Mouse (Mus musculus) embryonic facial prominence, embryonic 15.5 days (tissue): ENCODE measurements around the gene Ankrd28. TPM values are rescaled to one million over a fixed set of nuclear protein-coding genes. Genes with fewer than 3 reads are reported as not detected.
A peak's percentile ranks its signal among the peaks of the same experiment; 100 is the strongest.

Source experiments
- ATAC-seq: fragments of 200-750 bp; cut with Nextera tagmentation; 2 replicates; pipeline ENCODE4 v1.8.0; 2017; ENCODE audit warnings: low read depth, moderate TSS enrichment; ENCODE audit not compliant: insufficient number of reproducible peaks, low FRiP score, low TSS enrichment
- H3K27ac ChIP-seq: fragments of 300-500 bp; sonication (generic); replicated peaks from 2 replicates; pipeline ENCODE4 v1.5.1; 2015; ENCODE audit warnings: mild to moderate bottlenecking, inconsistent platforms
- H3K27me3 ChIP-seq: fragments of 300-500 bp; sonication (generic); 2 replicates; pipeline ENCODE4 v1.6.1; 2015; ENCODE audit warnings: inconsistent platforms
- H3K36me3 ChIP-seq: fragments of 300-500 bp; sonication (generic); 2 replicates; pipeline ENCODE4 v1.6.1; 2015; ENCODE audit warnings: mild to moderate bottlenecking, inconsistent platforms
- H3K4me1 ChIP-seq: fragments of 300-500 bp; sonication (generic); 2 replicates; pipeline ENCODE4 v1.6.1; 2015; ENCODE audit warnings: inconsistent platforms
- H3K4me2 ChIP-seq: fragments of 300-500 bp; sonication (generic); replicated peaks from 2 replicates; pipeline ENCODE4 v1.6.1; 2015; ENCODE audit warnings: mild to moderate bottlenecking, inconsistent platforms
- H3K4me3 ChIP-seq: fragments of 300-500 bp; sonication (generic); replicated peaks from 2 replicates; pipeline ENCODE4 v1.5.1; 2015; ENCODE audit warnings: mild to moderate bottlenecking, inconsistent platforms
- H3K9ac ChIP-seq: fragments of 300-500 bp; sonication (generic); 2 replicates; pipeline ENCODE4 v1.6.1; 2015; ENCODE audit warnings: inconsistent platforms
- H3K9me3 ChIP-seq: fragments of 300-500 bp; sonication (generic); replicated peaks from 2 replicates; pipeline ENCODE4 v1.6.1; 2016; ENCODE audit warnings: inconsistent platforms
- WGBS: fragments of 180-500 bp; shearing (Covaris S2); methylation state at CpG from one replicate; pipeline ENCODE4 v1.1.7; 2015; 5-methylcytosine and 5-hydroxymethylcytosine counted together
- polyA plus RNA-seq: library from polyadenylated mRNA; unstranded; fragments of >200 nt; fragmentation: Nextera tagmentation; extraction: Ambion mirVana; gene quantifications from 2 replicates; pipeline ENCODE4 v1.2.1, GENCODE M21; 2015

Gene Ankrd28
- polyA plus RNA-seq, 1 experiment from 2014 or later, result 8.6 TPM

DNA sequence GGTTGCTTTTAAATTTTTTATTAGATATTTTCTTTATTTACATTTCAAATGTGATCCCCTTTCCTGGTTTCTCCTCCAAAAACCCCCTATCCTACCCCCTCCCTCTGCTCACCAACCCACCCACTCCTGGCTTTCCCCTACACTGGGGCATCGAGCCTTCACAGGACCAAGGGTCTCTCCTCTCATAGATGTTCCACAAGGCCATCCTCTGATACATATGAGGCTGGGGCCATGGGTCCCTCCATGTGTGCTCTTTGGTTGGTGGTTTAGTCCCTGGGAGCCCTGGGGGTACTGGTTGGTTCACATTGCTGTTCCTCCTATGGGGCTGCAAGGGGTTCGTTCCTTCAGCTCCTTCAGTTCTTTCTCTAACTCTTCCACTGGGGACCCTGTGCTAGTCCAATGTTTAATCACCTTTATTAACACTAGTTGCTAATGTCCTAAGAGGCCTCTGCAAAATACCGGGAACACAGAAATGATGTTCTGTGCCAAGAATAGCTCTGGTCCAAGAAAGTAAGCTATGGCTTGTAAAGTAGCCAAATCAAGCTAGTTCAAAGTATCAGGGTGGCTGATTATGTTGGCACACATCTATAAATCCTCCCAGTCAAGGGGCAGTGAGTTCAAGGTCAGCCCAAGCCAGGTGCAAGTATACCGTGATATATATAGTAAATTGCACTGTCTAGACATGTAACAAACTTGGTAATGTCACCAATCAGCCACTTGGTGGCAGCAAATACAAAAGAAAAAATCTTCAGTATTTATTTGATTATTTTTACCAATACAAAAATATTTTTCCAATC lies 36.3 kb downstream of the Ankrd28 start:
- Histone ChIP-seq H3K4me1 (peaks cover 8% of the 10 kb centered on the region; the same call in 1 of the 2 replicates), H3K4me3 (no peak overlapping the region), H3K36me3 (no peaks in the 10 kb centered on the region), H3K27ac (no peak overlapping the region), H3K4me2 (no peak overlapping the region), H3K9ac (no peak overlapping the region), H3K27me3 (no peaks in the 10 kb centered on the region), H3K9me3 (no peaks in the 10 kb centered on the region)
- peak; percentile 76 for ATAC-seq
- WGBS, result 55% methylated on average over 4 of the region's 4 CpGs

DNA sequence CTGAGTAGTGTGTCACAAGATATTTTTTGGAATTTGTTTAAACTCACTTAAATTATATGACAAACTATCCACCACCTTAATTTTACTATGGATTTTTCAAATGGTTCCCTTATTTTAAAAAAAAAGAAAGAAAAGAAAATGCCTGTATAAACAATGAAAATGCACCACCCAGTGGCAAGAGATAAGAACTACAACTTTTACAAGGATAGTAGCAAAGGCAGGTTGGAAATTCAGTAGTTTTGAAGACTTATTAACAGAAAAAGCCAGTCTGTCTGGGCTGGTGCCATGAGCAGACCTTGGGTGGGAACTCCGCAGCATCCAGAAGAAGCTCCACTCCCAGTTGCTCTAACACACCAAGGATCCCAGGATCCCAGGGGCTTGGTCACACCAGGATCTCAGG lies 39.7 kb downstream of the Ankrd28 start:
- no peaks in the 10 kb centered on the region for H3K27me3 ChIP-seq
- no peaks in the 10 kb centered on the region for H3K9me3 ChIP-seq
- H3K27ac ChIP-seq, result no peak overlapping the region
- 41% methylated on average over 1 of the region's 1 CpGs for WGBS
- H3K4me2 ChIP-seq, result no peak overlapping the region
- no peak overlapping the region for H3K9ac ChIP-seq
- H3K4me3 ChIP-seq, result no peak overlapping the region
- 0 out of 2 replicates have a peak, but pooled peaks cover 8% of the 10 kb centered on the region for H3K4me1 ChIP-seq
- H3K36me3 ChIP-seq, result no peaks in the 10 kb centered on the region
- ATAC-seq, result no peak

DNA sequence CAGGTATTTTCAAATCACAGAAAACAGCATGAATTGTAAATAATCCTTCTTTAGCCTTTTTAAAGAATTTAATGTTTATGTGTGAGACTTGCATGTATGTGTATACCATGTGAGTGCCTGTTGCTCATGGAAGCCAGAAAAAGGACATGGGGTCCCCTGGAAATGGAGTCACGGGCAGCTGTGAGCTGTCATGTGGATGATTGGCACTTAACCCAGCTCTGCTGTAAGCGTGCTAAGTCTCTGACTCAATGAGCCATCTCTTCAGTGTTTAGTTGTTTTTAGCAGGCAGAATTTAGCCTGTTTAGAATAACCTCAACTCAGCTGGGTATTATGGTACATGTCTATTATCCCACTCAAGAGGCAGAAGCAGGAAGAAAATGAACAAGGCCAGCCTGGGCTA lies 43.5 kb downstream of the Ankrd28 start:
- Histone ChIP-seq H3K4me3 (no peak overlapping the region), H3K36me3 (no peaks in the 10 kb centered on the region), H3K9ac (no peak overlapping the region), H3K27me3 (no peaks in the 10 kb centered on the region), H3K27ac (peak overlapping the region; percentile 52; the same call in 1 of the 2 replicates), H3K4me2 (no peak overlapping the region), H3K9me3 (no peaks in the 10 kb centered on the region), H3K4me1 (0 out of 2 replicates have a peak, but pooled peaks cover 3% of the 10 kb centered on the region)
- WGBS, result 23% methylated on average over 2 of the region's 2 CpGs
- no peak for ATAC-seq

DNA sequence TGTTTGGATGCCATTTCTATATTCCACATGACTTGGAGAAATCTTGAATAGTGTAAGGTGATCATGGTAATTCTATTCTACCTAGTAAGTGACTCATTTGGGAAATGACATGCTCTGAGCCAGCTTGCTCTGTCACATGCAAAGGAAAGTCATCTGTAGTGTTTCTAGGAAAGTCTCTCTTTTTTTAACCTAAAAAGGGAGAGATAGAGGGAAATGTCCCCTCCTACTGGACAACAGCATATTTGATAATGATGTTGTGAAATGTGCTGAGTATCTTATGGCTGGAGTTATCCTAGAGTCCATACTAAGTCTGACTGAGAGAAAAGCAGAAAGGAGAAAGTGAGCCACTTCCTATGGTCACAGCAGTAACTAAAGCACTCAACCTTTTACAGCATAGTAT lies 44.8 kb downstream of the Ankrd28 start:
- H3K9ac ChIP-seq, result no peak overlapping the region
- no peak overlapping the region for H3K4me3 ChIP-seq
- H3K4me1 ChIP-seq, result 0 out of 2 replicates have a peak, but pooled peaks cover 3% of the 10 kb centered on the region
- H3K36me3 ChIP-seq, result no peaks in the 10 kb centered on the region
- H3K27me3 ChIP-seq, result no peaks in the 10 kb centered on the region
- no peak overlapping the region for H3K4me2 ChIP-seq
- H3K9me3 ChIP-seq, result no peaks in the 10 kb centered on the region
- H3K27ac ChIP-seq, result no peak overlapping the region
- no peak for ATAC-seq

GRCm38 (mm10) chr14:31784975-31785374 lies 45.5 kb downstream of the Ankrd28 start:
- Histone ChIP-seq H3K27me3 (no peaks in the 10 kb centered on the region), H3K36me3 (no peaks in the 10 kb centered on the region), H3K9me3 (no peaks in the 10 kb centered on the region), H3K4me1 (0 out of 2 replicates have a peak, but pooled peaks cover 3% of the 10 kb centered on the region), H3K27ac (no peak overlapping the region), H3K9ac (no peak overlapping the region), H3K4me2 (no peak overlapping the region), H3K4me3 (no peak overlapping the region)
- WGBS, result 87% methylated on average over 5 of the region's 5 CpGs
- no peak for ATAC-seq

DNA sequence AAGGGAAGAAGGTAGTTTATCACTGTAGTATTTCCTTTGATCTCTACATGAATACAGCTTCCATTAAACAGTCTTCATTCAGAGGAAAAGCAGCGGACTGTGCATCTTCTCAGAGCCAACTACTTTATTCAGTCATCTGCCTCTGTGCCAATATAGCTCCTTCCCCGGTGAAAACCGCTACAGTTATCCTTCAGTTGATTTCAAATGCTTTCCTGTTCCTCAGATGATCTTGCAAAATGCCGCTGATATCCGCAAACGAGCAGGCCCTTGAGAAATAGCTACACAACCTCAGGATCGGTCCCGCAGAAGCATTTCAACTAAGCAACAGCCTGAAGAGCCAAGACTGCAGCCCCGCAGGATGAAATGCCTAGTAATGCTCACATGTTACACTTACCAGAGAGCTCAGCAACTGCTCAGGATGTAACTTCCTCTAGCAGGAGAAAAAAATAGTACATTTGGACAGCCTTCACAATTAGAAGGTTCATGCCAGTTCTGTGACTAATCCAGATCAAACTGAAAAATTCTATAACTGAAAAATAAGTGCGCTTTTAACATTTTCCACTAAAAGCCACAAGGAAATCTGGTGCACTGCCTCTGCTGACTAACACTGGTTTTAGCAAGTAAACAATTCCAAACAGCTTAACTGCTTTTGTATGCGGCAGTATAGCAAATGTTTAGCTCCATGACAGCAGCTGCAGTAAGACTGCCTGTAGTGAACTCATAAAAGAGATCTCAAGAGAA lies 49.0 kb downstream of the Ankrd28 start:
- Histone ChIP-seq H3K9me3 (no peaks in the 10 kb centered on the region), H3K4me1 (no peaks in the 10 kb centered on the region), H3K4me3 (peak overlapping the region; percentile 42), H3K36me3 (no peaks in the 10 kb centered on the region), H3K4me2 (peak overlapping the region; percentile 52), H3K9ac (peak overlapping the region; percentile 28), H3K27ac (peak overlapping the region; percentile 93), H3K27me3 (no peaks in the 10 kb centered on the region)
- WGBS, result 11% methylated on average over 11 of the region's 11 CpGs
- ATAC-seq, result peak; percentile 77

DNA sequence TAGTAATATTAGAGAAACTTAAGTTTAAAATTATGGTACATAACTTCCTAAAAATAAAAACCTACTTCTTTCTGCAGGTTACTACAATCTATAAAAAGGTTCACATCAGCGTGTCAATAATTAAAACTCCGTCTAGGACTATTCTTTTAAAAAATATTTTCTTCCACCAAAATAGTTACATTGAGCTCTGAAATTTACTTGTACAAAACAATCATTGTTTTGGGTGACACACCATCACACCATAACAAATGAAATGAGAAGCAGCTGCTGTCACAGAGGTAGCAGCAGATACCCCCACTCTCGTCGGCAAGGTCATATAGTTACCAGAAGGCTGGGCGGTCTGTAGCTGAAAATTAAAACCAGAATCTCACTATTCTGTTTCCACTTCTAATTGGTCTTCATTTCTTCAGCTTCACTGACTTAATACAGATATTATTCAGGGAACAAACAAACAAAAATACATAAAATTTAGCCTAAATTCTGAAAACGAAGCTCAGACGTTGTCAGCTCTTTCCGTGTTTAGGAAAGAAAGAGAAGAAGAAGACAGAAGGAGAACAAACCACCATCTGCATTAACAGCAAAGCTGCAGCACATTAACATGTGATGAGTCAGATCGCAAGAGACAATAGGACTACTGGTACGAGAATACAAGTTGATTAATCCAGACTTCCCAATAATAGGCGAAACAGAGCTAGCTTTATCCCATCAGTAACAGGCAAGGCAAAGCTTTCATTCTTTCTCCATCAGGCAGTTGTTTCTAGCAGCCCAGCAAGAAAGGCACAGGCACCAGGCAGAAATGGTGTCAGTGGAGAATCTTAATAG lies 49.8 kb downstream of the Ankrd28 start:
- Histone ChIP-seq H3K4me2 (peak overlapping the region; percentile 52), H3K36me3 (no peaks in the 10 kb centered on the region), H3K9me3 (no peaks in the 10 kb centered on the region), H3K4me3 (peak overlapping the region; percentile 42), H3K9ac (peak overlapping the region; percentile 28; the same call in 1 of the 2 replicates), H3K27ac (peak overlapping the region; percentile 93), H3K27me3 (no peaks in the 10 kb centered on the region), H3K4me1 (no peaks in the 10 kb centered on the region)
- ATAC-seq, result no peak
- 32% methylated on average over 11 of the region's 11 CpGs for WGBS

DNA sequence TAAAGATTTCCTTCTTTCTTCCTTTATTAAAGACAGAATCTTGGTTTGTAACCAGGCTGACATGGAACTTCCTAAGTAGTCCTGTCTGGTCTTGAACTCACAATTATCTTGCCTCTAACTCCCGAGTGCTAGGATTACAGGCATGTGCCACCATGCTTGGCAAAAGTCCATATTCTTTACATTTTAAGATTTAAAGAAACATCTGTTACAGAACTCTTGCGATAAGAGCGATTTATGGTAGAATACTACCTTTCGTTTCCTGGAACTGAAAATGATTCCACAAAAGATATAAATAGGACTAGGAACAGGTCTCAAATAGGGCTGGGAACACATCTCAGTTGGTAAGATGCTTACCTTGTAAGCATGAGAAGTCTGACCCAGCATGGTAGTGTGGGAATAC lies 56.9 kb downstream of the Ankrd28 start:
- H3K4me1 ChIP-seq, result no peaks in the 10 kb centered on the region
- no peaks in the 10 kb centered on the region for H3K27me3 ChIP-seq
- WGBS, result 77% methylated on average over 4 of the region's 4 CpGs
- ATAC-seq, result no peak
- H3K27ac ChIP-seq, result no peak overlapping the region
- no peaks in the 10 kb centered on the region for H3K36me3 ChIP-seq
- no peaks in the 10 kb centered on the region for H3K9me3 ChIP-seq
- no peak overlapping the region for H3K4me3 ChIP-seq
- no peak overlapping the region for H3K4me2 ChIP-seq
- no peak overlapping the region for H3K9ac ChIP-seq

DNA sequence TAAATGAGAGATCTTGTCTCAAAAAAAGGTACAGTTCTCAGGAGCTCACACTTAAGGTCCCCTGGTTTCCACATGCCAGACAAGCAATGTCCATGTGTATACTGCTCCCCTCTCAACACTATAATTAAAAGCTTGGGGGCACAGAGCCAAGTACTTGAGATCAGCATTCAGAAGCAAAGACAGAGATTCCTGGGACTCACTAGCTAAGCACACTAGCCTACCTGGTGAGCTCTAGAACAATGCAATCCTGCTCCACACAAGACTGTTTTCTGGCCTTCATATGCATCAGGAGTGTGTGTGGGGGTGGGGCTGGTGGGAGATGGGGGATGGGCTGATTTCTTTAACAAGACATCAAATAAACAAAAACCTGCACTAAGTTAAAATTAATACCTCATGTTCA lies 58.2 kb downstream of the Ankrd28 start:
- no peak for ATAC-seq
- Histone ChIP-seq H3K27me3 (no peaks in the 10 kb centered on the region), H3K9ac (no peak overlapping the region)

DNA sequence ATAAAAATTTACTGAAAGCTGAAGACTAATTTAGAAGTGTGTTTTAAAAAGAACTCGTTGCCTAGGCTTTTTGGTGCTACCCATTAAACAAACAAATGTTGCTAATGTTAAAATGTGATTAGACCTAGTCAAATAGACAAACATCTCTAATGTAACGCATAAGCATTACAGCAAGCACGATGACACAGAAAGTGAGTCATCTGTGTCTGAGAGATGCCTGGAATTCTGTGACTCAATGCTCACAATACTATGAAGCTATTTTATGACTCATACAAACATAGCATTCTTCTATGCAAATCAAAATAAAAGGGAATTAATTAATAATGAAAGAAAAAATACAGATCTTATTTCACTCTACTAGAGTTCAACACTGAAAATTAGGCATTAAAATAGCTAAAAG lies 61.9 kb downstream of the Ankrd28 start:
- WGBS, result 64% methylated on average over 3 of the region's 3 CpGs
- Histone ChIP-seq H3K27me3 (no peaks in the 10 kb centered on the region), H3K36me3 (no peaks in the 10 kb centered on the region), H3K27ac (no peak overlapping the region), H3K4me1 (0 out of 2 replicates have a peak, but pooled peaks cover 4% of the 10 kb centered on the region), H3K4me3 (no peak overlapping the region), H3K4me2 (no peak overlapping the region), H3K9ac (no peak overlapping the region), H3K9me3 (no peaks in the 10 kb centered on the region)
- no peak for ATAC-seq

More for the DNA sequence above, 58.2 kb downstream of the Ankrd28 start:
- H3K9me3 ChIP-seq, result no peaks in the 10 kb centered on the region
- no peak overlapping the region for H3K27ac ChIP-seq
- H3K4me2 ChIP-seq, result no peak overlapping the region
- H3K36me3 ChIP-seq, result no peaks in the 10 kb centered on the region
- H3K4me3 ChIP-seq, result no peak overlapping the region
- 0 out of 2 replicates have a peak, but pooled peaks cover 4% of the 10 kb centered on the region for H3K4me1 ChIP-seq

GRCm38 (mm10) chr14:31764083-31764482 lies 66.4 kb downstream of the Ankrd28 start:
- ATAC-seq, result no peak
- WGBS, result 83% methylated on average over 2 of the region's 2 CpGs

More at GRCm38 (mm10) chr14:31764083-31764482, 66.4 kb downstream of the Ankrd28 start:
- Histone ChIP-seq H3K36me3 (peaks cover 14% of the 10 kb centered on the region), H3K9me3 (no peaks in the 10 kb centered on the region), H3K27ac (no peak overlapping the region), H3K9ac (no peak overlapping the region), H3K4me1 (0 out of 2 replicates have a peak, but pooled peaks cover 4% of the 10 kb centered on the region), H3K4me3 (no peak overlapping the region), H3K27me3 (no peaks in the 10 kb centered on the region), H3K4me2 (no peak overlapping the region)
